Mouse (Mus musculus) left cerebral cortex, postnatal 14 days (tissue): Measurements from ENCODE around the gene Padi1. TPM values are rescaled to one million over a fixed set of nuclear protein-coding genes. Genes with fewer than 3 reads are reported as not detected.

ENCODE experiments used
- DNase-seq, 2 experiments: peaks; one replicate each; pipeline ENCODE4 v3.0.0; 2021 to 2022; ENCODE audit warnings: low spot score in 2 of 2, mixed read lengths in 1 of 2
- intact Hi-C: fragments of 180-260 bp; cut with DNase I; formaldehyde crosslinking; loops from one replicate; pipeline ENCODE4 v1.15.1; 2025
- total RNA-seq, 2 experiments: library from RNA; stranded (reverse); gene quantifications; 2 replicates each; pipeline ENCODE4 v1.2.3; 2021

The Padi1 gene
- total RNA-seq, 2 experiments from 2014 or later = not detected

DNA sequence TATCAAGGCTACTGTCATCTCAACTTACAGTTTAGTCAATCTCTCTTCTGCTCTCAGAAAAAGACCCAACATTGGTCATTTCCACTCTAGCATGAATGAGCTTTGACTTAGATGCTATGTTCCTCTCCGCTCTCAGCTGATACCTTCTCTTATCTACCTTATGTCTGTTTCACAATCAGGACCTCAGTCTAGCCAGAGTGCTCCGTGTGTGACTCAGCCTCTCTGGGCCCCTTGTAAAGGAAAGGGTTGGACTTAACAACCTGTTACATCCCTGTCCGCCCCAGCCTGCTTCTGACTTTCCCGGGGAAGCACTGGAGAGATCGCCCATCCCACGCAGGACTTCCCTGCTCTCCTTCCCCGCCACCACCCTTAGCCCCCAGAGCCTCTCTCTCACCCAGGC, 53.0 kb downstream of the Padi1 start:
- intact Hi-C loops = no loop called here
- DNase-seq = no peak

DNA sequence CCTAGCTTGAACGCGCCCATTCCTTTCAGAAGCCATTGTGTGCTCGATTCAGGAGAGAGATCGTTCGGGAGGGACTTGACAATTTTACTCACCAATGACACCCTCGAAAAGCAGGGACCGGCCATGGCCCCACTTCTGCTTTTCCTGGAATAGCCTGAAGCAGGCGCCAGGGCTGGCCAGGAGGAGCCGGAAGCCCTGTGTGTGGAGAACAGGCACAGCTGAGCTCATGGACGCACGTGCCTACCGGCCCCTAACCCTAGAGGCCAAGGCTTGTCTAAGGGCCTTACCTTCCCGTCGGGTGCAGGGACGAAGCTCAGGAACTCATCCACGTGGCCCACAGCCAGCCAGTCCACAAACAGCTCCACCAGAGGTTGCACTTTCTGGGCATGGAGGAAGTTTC, 54.5 kb downstream of the Padi1 start:
- DNase-seq = peak in 1 of 2 experiments; percentile 12
- intact Hi-C loops = no loop called here

DNA sequence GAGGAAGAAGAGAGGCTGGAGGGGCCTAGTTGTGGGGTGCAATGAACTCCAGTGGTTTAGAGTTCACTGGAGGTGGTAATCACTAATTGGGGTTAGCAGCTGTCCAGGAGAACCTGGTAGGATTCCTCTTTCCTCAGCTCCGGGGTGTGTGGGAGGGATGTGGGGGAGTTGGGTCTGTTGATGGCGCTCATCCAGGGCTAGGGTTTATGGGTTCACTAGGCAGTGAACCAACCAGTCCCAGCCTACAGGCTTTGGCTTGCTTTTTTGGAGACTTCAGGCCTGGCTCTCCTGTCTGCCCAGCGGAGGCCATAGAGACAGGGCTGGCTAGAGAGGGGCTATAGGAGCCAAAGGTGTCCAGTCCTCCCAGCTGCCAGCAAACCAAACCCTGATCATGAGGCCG, 55.6 kb downstream of the Padi1 start:
- no peak for DNase-seq
- intact Hi-C loops = loop anchor here (10.0 kb wide), 1 partner anchor 115 kb away; the partner anchor contains the start of gene Padi2

DNA sequence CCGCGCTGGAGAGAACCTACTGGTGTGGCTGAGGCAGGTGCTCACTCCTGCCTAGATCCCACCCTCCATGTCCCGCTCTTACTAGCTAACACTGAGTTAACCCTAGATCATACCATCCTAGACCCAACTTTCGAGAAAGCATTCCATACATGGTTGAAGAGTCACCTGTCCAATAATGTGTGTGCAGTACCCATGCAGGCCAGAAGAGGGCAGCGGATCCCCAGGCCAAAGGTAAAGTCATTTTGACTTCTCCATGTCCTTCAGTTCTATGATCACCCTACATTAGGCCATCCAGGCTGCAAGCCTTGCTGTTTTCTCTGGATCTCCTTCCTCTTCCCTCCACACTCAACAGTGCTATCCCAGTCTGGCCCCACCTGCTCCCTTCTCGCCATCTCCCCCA, 56.6 kb downstream of the Padi1 start:
- DNase-seq = peak; percentile 48 to 57
- intact Hi-C loops = loop anchor here (10.0 kb wide), 1 partner anchor 116 kb away; the partner anchor contains the start of gene Padi2

DNA sequence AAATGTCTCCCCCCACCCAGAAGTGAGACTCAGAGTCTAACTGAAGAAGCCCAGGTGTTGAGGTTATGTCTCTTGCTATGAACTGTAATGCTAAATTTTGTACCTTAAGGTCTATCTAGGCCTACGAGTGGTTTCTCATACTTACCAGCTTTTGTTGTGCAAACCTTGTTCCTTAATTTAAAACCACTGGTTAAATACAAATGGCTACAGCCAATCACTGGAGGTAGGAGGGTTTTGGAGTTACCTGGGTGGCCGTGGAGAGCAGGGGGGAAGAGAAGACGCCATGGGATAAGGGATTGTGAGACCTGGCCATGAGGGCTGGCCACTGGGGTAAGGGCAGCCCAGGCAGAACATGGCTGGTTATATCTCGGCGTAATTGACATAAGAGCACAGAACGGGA, 57.3 kb downstream of the Padi1 start:
- DNase-seq = no peak
- intact Hi-C loops = loop anchor here (10.0 kb wide), 1 partner anchor 117 kb away; the partner anchor contains the start of gene Padi2

DNA sequence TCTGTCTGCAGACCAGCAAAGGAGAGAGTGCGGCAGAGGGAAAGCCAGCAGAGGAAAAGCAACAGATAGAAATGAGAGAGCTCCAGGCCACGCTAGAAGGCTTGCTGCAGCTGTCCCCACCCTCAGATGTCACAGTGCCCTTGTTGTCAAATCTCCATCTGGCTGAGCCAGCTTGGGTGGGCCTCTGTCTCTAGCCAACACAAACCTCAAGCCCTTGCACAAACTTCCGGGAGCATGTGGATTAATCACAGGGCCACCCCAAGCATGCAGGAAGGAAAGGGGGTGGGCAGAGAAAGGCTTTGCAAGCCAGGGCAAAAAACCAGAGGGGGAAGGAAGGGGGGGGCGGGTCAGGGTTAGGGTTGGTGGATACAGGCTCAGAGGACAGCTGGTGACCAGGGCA, 58.2 kb downstream of the Padi1 start:
- intact Hi-C loops = loop anchor here (10.0 kb wide), 1 partner anchor 117 kb away; the partner anchor contains the start of gene Padi2
- no peak for DNase-seq

DNA sequence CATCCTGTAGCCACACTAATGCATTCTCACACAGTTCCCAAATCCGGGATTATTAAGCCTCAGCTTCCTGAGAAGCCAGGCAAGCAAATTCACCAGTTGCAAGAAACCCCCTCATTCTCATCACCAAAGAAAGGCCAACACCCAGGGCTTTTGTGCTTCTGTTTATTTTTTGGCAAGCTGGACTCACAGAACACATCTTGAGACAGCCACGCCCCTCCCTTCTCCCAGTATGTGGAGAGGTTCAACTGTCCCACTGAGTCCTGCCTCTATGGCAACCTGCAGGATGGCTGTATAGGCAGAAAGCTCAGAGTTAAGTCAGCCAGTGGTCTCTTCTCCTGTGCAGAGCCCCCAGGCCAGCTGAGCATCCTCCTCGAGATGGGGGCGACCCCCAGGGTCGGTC, 60.4 kb downstream of the Padi1 start:
- no peak for DNase-seq
- intact Hi-C loops = loop anchor here (10.0 kb wide), 1 partner anchor 120 kb away; the partner anchor contains the start of gene Padi2

DNA sequence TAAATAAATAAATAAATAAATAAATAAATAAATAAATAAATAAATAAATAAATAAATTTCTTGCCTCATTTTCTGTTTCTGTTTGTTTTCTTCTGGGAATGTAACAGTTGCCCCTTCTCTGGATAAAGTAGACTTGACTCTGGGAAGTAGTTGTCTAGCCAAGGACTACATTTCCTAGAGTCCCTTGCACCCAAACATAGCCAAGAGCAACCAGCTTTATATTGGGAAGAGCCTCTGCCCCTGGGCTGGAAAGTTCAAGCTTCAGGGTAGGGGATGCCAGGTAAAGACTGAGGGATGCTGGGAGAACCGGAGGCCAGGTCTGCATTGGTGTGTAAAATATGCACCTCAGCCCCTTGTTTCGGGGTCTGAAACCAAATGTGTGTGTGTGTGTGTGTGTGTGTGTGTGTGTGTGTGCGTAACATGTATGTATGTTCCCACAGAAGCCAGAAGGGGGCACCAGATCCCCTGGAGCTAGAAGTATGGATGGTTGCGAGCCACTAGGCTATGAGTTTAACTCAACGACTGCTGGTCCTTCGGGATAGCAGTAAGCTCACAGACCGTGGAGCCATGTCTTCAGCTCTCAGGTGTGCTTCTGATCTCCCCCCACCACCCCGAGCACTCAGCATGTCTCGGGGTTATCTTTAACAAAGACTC, 61.2 kb downstream of the Padi1 start:
- intact Hi-C loops = loop anchor here (10.0 kb wide), 1 partner anchor 120 kb away; the partner anchor contains the start of gene Padi2
- no peak for DNase-seq

DNA sequence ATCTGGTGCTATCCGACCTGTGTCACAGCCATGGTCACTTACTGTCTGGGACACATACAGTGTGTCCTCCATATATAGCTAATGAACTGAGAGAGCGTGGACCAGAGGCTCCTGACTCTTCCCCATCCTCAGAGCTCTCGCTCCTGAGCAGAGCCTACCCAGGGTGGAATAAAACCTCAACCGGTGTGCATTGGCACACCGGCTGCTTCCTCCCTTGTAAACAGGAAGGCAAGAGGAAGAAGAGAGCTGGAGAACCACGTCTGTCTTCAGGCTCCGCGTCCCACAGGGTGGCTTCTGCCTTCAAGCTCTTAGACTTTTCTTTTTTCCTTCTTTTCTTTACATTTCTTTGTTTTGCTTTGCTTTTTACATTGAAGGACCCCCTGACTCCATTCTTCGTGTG, 62.8 kb downstream of the Padi1 start:
- no peak for DNase-seq
- intact Hi-C loops = loop anchor here (10.0 kb wide), 1 partner anchor 122 kb away; the partner anchor contains the start of gene Padi2

DNA sequence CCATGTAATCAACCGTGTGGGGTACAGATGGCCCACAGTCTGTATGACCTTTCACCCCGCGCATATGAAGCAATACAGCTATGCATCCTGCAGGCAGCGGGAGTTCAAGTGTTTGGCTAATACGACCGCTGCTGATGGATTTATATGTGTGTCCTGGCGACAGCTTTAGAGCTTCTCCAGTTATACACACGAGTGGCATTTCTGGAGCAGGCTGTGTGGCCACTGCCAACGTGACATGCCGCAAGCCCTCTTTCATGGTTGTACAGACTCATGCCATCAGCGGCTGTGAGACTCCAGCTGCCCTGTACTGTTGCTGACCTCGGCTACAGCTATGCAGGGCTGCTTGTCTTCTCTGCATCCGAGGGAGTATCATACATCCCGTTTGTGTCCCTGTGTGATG, 65.1 kb downstream of the Padi1 start:
- intact Hi-C loops = loop anchor here (10.0 kb wide), 1 partner anchor 124 kb away; the partner anchor contains the start of gene Padi2
- no peak for DNase-seq

DNA sequence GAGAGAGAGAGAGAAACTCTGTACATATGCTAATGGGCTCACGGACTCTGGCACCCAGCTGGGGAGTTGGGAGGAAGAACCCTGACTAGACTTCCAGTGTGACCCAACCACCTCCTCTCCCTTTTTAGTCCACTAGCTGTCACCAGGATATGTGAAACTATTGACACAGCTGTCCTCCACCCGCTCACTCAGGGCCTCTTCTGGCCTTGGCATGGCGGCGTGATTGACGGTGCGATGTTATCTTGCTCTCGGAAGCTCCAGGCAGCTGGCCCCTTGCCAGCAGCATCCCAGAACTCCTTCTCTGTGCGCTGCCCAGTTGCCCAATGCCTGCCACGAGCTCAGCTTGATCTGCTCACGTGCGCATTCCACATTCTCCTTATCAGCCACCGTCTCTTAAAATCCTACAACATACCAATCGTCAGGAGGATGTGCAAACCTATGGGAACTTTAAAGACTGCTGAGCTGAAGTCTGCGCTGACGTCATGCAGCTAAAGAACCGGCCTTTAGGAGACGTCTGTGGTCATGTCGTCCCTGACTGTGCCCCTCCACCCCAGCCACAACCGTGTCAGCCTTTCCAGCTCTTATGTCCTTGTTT, 65.7 kb downstream of the Padi1 start:
- intact Hi-C loops = loop anchor here (10.0 kb wide), 1 partner anchor 125 kb away; the partner anchor contains the start of gene Padi2
- DNase-seq = no peak

DNA sequence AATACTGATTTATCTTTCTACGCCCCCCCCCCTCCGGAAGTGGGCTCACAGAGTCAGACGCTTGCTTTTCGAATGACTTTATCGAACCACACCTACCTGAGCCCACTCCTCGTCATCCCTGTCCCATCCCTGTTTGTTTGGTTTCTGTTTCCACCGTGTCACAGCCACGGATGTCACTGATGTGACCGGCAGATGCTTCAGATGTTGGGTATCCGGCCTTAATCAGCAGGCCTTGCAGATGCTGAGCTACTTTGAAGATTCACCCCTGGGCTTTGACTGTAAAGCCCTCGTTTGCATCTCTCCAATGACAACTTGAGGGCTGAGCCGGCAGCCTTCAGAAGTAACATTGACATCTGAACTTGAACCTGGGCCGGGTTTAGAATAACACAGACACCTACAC, 69.0 kb downstream of the Padi1 start:
- intact Hi-C loops = no loop called here
- no peak for DNase-seq

DNA sequence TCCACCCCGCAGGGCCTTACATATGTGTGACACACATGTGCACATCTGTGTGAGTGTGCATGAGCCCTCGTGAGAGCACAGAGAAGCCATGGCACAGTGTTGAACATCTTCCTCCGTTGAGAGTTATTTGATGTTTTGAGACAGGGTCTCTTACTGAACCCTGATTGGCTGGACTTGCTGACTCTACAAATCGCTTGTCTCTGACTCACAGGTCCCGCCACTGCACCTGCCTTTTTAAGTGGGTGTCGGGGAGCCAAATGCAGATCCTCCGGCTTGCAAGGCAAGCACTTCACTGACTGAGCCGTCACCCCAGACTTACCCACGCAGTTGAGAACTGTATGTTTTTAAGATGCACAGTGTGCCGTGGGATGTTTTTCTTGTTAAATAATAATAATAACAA, 69.7 kb downstream of the Padi1 start:
- no peak for DNase-seq
- intact Hi-C loops = no loop called here

DNA sequence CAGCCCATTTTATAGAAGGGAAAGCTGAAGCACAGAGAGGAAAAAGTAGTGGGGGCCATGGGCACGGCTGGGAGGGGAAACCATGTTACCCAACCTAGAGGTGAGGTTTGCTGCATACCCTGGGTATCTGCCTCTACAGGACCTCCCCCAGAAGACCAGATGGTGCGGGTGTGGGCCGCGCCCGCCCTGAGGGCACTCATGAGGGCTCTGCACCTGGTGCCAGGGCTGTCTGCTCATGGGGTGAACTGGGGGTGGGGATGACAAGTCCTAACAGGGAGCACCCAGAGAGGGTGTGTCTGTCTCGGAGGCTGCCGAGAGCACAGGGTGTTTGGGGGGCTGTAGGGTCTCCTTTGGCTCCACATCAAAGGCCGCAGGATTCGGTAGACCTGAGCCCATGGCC, 70.7 kb downstream of the Padi1 start:
- intact Hi-C loops = no loop called here
- no peak for DNase-seq

DNA sequence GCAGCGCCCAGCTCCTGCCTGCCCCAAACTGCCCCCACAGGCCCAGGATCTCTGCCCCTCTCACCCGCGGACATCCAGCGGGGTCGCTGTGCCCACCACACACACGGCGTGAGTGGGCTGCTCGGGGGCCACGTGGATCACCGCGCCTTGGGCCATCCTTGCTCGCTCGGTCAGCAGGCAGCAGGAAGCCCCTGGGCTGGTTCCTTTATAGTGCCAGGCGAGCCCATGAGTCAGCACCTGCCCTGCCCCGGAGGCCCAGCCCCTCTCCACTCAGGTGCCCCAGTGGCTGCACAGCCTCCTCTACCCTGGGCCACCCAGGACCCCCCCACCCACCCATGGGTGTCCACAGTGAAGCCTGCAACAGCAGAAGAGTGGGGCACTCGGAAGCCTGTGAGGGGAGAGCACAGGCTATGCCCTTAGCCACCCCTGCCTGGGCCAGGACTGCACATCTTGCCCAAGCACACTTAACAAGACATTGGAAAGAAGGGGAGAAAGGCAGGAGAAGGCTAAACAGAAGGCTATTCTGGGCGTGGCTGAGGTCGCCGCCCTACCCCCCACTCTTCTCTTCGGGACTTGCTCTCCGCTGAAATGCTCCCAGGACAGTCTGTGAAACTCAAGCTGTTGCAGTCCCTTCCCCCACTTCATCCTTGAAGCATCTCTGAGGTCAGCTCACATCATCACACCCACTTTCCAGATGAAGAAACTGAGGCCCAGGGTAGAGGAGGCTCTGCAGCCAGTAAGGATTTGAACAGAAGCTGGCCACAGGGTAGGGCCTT, 71.4 kb downstream of the Padi1 start, which contains the start of gene Padi4:
Gene Padi4, minus strand, starts transcription at position 212 of the 776 bp plus-strand sequence.
- intact Hi-C loops = no loop called here
- no peak for DNase-seq

DNA sequence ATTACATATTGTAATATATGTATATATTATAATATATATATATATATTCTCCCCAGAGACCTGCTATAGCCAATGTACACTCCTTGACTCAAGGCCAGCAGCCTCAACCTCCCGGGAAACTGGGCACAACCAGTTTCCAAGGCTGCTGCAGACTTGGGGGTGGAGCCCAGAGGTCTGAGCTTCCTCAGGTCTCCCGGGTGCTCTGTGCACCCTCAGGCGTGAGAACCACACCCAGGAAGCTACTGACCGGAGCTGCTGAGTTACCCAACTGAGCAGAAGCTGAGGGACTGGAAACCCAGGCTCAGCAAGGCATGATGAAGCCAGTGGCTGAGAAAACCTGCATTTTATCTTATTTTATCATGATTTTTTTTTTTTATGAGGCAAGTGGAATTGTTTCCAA, 74.5 kb downstream of the Padi1 start:
- DNase-seq = no peak
- intact Hi-C loops = no loop called here

DNA sequence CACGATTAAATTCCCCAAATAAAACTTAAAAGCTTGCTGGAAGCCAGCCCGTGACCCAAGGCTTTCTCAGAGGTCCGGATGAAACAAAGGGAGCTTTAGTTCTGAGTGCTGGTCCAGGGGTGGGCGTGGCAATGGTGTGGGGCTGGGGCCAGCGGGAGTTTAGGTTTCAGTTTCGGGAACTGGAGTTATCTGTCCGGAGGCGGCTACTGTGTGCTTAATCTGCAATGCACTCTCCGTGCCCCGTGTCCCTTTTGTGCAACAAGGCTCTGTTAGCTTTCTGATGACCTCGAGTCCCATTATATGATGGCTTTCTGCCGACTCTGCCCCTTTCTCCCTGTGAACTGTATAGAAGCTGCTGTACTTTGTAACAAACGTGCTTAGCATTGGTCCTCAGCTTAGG, 75.1 kb downstream of the Padi1 start:
- DNase-seq = no peak

DNA sequence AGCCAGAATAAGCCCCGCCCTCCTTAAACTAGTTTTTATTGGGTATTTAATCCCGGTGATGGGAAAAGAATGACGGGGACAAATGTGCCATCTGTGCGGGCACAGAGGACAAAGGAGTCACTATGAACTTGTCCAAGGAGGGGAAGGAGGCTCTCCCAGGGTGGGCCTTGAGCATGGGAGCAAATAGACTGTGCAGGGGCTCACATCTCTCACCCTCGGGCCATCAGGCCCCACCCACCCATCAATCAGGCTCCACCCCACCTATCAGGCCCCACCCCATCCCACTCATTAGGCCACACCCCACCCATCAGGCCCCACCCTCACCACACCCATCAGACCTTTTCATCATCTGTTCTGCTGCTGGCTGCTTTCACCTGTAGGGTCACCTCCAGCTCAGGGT, 76.6 kb downstream of the Padi1 start:
- intact Hi-C loops = no loop called here
- no peak for DNase-seq

More for the DNA sequence above, 75.1 kb downstream of the Padi1 start:
- intact Hi-C loops = no loop called here

DNA sequence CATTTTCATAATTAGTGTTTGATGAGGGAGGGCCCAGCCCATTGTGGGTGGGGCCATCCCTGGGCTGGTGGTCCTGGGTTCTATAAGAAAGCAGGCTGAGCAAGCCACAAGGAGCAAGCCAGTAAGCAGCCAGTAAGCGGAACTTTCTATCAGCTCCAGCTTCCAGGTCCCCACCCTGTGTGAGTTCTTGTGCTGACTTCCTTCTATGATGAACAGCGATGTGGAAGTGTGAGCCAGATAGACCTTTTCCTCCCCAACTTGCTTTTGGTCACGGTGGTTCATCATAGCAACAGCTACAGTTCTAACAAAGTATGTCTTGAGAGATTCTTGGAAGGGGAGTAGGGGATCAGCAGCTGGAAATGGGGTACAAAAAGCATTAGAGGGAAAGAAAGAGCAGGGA, 79.6 kb downstream of the Padi1 start:
- intact Hi-C loops = no loop called here
- no peak for DNase-seq

DNA sequence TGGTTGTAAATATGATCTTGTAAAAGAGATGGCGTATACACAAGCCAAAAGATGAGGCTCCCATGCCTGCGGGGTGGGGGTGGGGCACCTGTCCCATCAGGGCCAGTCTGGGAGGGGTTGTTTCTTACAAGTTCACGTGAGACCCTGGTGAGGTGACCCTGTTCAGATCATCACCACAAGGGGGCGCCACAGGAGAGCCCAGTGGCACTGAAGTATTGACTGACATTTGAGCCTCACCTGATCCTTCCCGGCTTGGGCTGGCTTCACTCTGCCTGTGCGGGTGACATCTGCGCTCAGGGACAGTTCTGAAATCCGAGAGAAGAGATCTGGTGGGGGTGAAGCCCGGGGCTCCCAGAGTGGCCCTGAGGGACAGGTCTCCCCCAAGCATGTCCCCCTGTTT, 82.4 kb downstream of the Padi1 start:
- intact Hi-C loops = no loop called here
- peak in 1 of 2 experiments; percentile 23 for DNase-seq
